Mouse (Mus musculus) midbrain, embryonic 15.5 days (tissue): ENCODE measurements at regions not wholly inside any gene's neighbourhood (a gene's known extent, or its start where the extent isn't known, plus 50 kb on each side); places are given as distances from the start of the nearest gene placed in this dataset.
A peak's percentile ranks its signal among the peaks of the same experiment; 100 is the strongest.

Experiments used
- ATAC-seq: fragments of 200-750 bp; cut with Nextera tagmentation; replicated peaks from 2 replicates; pipeline ENCODE4 v1.8.0; 2017; ENCODE audit warnings: moderate TSS enrichment
- H3K27ac ChIP-seq: fragments of 300-500 bp; sonication (generic); 2 replicates; pipeline ENCODE4 v1.5.1; 2015; ENCODE audit warnings: mild to moderate bottlenecking, inconsistent platforms
- H3K27me3 ChIP-seq: fragments of 300-500 bp; sonication (generic); replicated peaks from 2 replicates; pipeline ENCODE4 v1.6.1; 2015; ENCODE audit warnings: inconsistent platforms
- H3K36me3 ChIP-seq: fragments of 300-500 bp; sonication (generic); replicated peaks from 2 replicates; pipeline ENCODE4 v1.6.1; 2015; ENCODE audit warnings: inconsistent platforms
- H3K4me1 ChIP-seq: fragments of 300-500 bp; sonication (generic); 2 replicates; pipeline ENCODE4 v1.6.1; 2015; ENCODE audit warnings: inconsistent platforms
- H3K4me2 ChIP-seq: fragments of 300-500 bp; sonication (generic); 2 replicates; pipeline ENCODE4 v1.6.1; 2015; ENCODE audit warnings: inconsistent platforms, mild to moderate bottlenecking, moderate library complexity
- H3K4me3 ChIP-seq: fragments of 300-500 bp; sonication (generic); 2 replicates; pipeline ENCODE4 v1.5.1; 2015; ENCODE audit warnings: mild to moderate bottlenecking, inconsistent platforms
- H3K9ac ChIP-seq: fragments of 300-500 bp; sonication (generic); 2 replicates; pipeline ENCODE4 v1.6.1; 2015; ENCODE audit warnings: mild to moderate bottlenecking, inconsistent platforms
- H3K9me3 ChIP-seq: fragments of 300-500 bp; sonication (generic); 2 replicates; pipeline ENCODE4 v1.6.1; 2016; ENCODE audit warnings: inconsistent platforms
- WGBS: fragments of 180-500 bp; shearing (Covaris S2); methylation state at CpG from one replicate; pipeline ENCODE4 v1.1.7; 2015; ENCODE audit warnings: mixed read lengths; 5-methylcytosine and 5-hydroxymethylcytosine counted together

- Histone ChIP-seq H3K9me3 (no peaks in the 10 kb centered on the region), H3K9ac (no peak overlapping the region), H3K4me1 (no peaks in the 10 kb centered on the region), H3K27me3 (no peaks in the 10 kb centered on the region), H3K36me3 (no peaks in the 10 kb centered on the region), H3K4me3 (no peak overlapping the region), H3K27ac (no peak overlapping the region), H3K4me2 (no peak overlapping the region)
- no peak for ATAC-seq
- WGBS, result 83% methylated on average over 1 of the region's 1 CpGs
Measured at GRCm38 (mm10) chr6:107629376-107629775, 99.8 kb downstream of the Lrrn1 start.

DNA sequence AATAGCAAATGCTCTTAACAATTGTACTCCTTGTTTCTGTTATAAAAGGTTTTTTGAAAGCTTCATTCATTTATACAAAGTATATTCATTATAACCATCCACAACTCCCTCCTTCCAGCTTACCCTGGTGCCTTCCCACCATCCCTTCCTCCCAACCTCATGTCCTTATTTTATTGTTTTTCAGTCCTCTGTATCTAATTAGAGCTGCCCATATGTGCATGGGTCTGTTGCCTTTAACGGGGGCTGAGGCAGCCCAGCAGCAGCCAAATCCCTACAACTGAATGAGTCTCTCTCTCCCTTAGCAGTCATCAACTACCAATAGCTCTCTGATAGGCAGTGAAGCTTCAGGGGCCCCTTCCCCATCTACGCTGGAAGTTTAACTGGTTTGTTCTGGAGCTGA lies 116.2 kb downstream of the Lrrn1 start:
- Histone ChIP-seq H3K36me3 (no peaks in the 10 kb centered on the region), H3K9me3 (no peaks in the 10 kb centered on the region), H3K9ac (no peak overlapping the region), H3K4me1 (no peaks in the 10 kb centered on the region), H3K27me3 (no peaks in the 10 kb centered on the region), H3K4me3 (no peak overlapping the region), H3K4me2 (no peak overlapping the region), H3K27ac (no peak overlapping the region)
- no peak for ATAC-seq
- 67% methylated on average over 2 of the region's 2 CpGs for WGBS

GRCm38 (mm10) chr6:107653840-107654523 lies 124.4 kb downstream of the Lrrn1 start:
- no peaks in the 10 kb centered on the region for H3K36me3 ChIP-seq
- H3K4me3 ChIP-seq, result no peak overlapping the region
- no peaks in the 10 kb centered on the region for H3K4me1 ChIP-seq
- peak; percentile 60 for ATAC-seq
- no peak overlapping the region for H3K27ac ChIP-seq
- no peak overlapping the region for H3K4me2 ChIP-seq
- no peaks in the 10 kb centered on the region for H3K27me3 ChIP-seq
- no peaks in the 10 kb centered on the region for H3K9me3 ChIP-seq
- H3K9ac ChIP-seq, result no peak overlapping the region

DNA sequence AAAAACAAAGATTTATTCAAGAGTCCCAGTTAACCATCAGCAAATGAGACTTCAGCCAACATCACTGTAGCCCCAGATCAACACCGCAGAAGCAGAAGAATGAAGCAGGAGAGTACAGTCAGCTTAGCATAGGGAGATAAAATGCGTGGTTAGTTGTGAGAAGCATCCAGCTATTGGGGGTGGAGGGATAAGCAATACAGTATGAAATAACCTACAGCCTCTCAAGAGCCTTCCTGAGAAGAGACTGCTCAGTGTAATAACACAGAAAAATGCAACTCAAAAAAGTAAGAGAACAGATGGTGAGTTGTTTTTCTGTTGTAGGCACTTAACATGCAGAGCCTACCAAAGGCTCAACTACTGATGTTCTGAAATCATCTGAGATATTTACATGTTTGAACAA lies 128.2 kb downstream of the Lrrn1 start:
- no peaks in the 10 kb centered on the region for H3K36me3 ChIP-seq
- H3K9me3 ChIP-seq, result no peaks in the 10 kb centered on the region
- ATAC-seq, result no peak
- H3K4me1 ChIP-seq, result no peaks in the 10 kb centered on the region
- no peak overlapping the region for H3K9ac ChIP-seq
- H3K27ac ChIP-seq, result no peak overlapping the region
- WGBS, result 94% methylated on average over 2 of the region's 2 CpGs
- no peak overlapping the region for H3K4me3 ChIP-seq
- H3K27me3 ChIP-seq, result no peaks in the 10 kb centered on the region
- H3K4me2 ChIP-seq, result no peak overlapping the region

DNA sequence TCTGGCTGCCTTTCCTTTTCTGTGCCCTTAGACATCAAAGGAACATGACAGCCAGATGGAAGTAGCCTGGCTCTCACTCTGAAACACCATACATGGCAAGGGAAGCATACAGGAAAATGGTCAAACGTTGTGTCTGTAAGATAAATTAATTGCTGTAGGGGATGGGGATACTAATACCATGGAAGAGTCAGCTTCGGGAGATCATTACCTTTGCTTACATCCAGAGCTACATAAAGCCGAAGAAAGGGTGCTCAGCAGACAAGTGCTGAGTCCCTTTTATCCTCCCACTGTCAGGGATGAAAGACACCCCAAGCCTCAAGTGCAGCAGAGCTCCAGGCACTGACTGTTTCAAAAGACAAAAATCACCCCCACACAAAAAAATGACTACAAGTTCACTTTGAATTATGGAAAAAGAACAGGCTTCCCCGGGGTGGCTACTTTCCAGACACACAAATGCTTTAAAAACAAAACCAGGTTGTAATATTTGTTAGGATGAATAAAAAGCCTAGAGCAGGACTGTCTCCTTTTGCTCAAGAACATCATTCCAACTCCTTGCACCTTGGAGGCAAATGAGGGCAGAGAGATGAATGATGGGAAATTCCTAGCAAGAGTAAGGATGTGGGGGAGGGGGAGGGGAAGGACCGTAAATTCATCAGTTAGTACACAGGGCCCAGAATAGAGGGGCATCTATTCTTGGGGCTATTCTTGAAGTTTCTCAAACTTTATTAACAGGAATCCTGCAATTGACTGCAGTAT lies 131.6 kb downstream of the Lrrn1 start:
- Histone ChIP-seq H3K4me3 (no peak overlapping the region), H3K9ac (no peak overlapping the region), H3K4me1 (no peaks in the 10 kb centered on the region), H3K27ac (no peak overlapping the region), H3K4me2 (no peak overlapping the region), H3K27me3 (no peaks in the 10 kb centered on the region), H3K36me3 (no peaks in the 10 kb centered on the region), H3K9me3 (no peaks in the 10 kb centered on the region)
- peak; percentile 85 for ATAC-seq
- 59% methylated on average over 5 of the region's 5 CpGs for WGBS

- Histone ChIP-seq H3K36me3 (no peaks in the 10 kb centered on the region), H3K9me3 (no peaks in the 10 kb centered on the region), H3K4me3 (no peak overlapping the region), H3K4me2 (no peak overlapping the region), H3K9ac (no peak overlapping the region), H3K4me1 (no peaks in the 10 kb centered on the region), H3K27me3 (no peaks in the 10 kb centered on the region), H3K27ac (no peak overlapping the region)
- 88% methylated on average over 4 of the region's 4 CpGs for WGBS
- ATAC-seq, result no peak
Measured at GRCm38 (mm10) chr6:107699298-107699697, 169.7 kb downstream of the Lrrn1 start.

- no peaks in the 10 kb centered on the region for H3K36me3 ChIP-seq
- no peak for ATAC-seq
- 91% methylated on average over 2 of the region's 2 CpGs for WGBS
- H3K4me3 ChIP-seq, result no peak overlapping the region
- no peaks in the 10 kb centered on the region for H3K27me3 ChIP-seq
- no peak overlapping the region for H3K9ac ChIP-seq
- no peak overlapping the region for H3K27ac ChIP-seq
- peaks cover 23% of the 10 kb centered on the region for H3K4me1 ChIP-seq
- no peaks in the 10 kb centered on the region for H3K9me3 ChIP-seq
- no peak overlapping the region for H3K4me2 ChIP-seq
Measured at GRCm38 (mm10) chr6:107708185-107708584, 178.6 kb downstream of the Lrrn1 start.

- ATAC-seq, result no peak
- 81% methylated on average over 1 of the region's 1 CpGs for WGBS
- no peaks in the 10 kb centered on the region for H3K27me3 ChIP-seq
- no peaks in the 10 kb centered on the region for H3K36me3 ChIP-seq
- no peak overlapping the region for H3K27ac ChIP-seq
- H3K4me3 ChIP-seq, result no peak overlapping the region
- H3K4me1 ChIP-seq, result peaks cover 27% of the 10 kb centered on the region
- H3K9ac ChIP-seq, result no peak overlapping the region
- no peak overlapping the region for H3K4me2 ChIP-seq
- H3K9me3 ChIP-seq, result no peaks in the 10 kb centered on the region
Measured at GRCm38 (mm10) chr6:107708608-107709007, 179.0 kb downstream of the Lrrn1 start.

DNA sequence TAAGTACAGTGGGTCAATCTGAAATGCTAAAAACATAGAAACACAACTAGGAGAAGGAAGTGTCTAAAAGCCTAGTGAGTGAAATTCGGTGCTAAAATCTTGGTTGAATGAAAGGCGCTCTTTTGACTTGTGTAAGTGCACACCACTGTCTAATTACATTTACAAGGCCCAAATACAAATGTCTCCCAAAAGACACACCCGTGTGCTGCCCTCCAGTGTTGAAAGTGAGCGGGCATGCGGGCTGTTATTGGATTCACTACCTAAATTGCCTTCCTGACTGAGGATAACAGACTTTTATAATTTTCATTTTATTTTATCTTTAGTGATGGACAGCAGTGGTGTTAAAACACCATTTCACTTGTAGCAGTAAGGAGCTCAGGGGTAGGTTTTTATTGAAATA lies 180.8 kb downstream of the Lrrn1 start:
- Histone ChIP-seq H3K27me3 (no peaks in the 10 kb centered on the region), H3K36me3 (no peaks in the 10 kb centered on the region), H3K27ac (no peak overlapping the region), H3K4me2 (no peak overlapping the region), H3K9me3 (no peaks in the 10 kb centered on the region), H3K4me3 (no peak overlapping the region), H3K4me1 (peaks cover 30% of the 10 kb centered on the region), H3K9ac (no peak overlapping the region)
- WGBS, result 78% methylated on average over 5 of the region's 5 CpGs
- no peak for ATAC-seq

- H3K4me2 ChIP-seq, result peak overlapping the region; percentile 7; the same call in 1 of the 2 replicates
- H3K27me3 ChIP-seq, result no peaks in the 10 kb centered on the region
- H3K4me1 ChIP-seq, result peaks cover 30% of the 10 kb centered on the region
- H3K27ac ChIP-seq, result peak overlapping the region; percentile 55
- H3K4me3 ChIP-seq, result no peak overlapping the region
- H3K36me3 ChIP-seq, result no peaks in the 10 kb centered on the region
- H3K9me3 ChIP-seq, result no peaks in the 10 kb centered on the region
- ATAC-seq, result peak; percentile 74
- 13% methylated on average over 22 of the region's 22 CpGs for WGBS
- H3K9ac ChIP-seq, result no peak overlapping the region
Measured at GRCm38 (mm10) chr6:107711181-107712087, 181.9 kb downstream of the Lrrn1 start.

- Histone ChIP-seq H3K9ac (no peak overlapping the region), H3K36me3 (no peaks in the 10 kb centered on the region), H3K27me3 (no peaks in the 10 kb centered on the region), H3K4me2 (no peak overlapping the region), H3K9me3 (no peaks in the 10 kb centered on the region), H3K4me3 (no peak overlapping the region), H3K27ac (peak overlapping the region; percentile 55; the same call in 1 of the 2 replicates), H3K4me1 (peaks cover 30% of the 10 kb centered on the region)
- 11% methylated on average over 6 of the region's 6 CpGs for WGBS
- peak; percentile 45 for ATAC-seq
Measured at GRCm38 (mm10) chr6:107713051-107713450, 183.5 kb downstream of the Lrrn1 start.

GRCm38 (mm10) chr6:107717194-107717593 lies 187.6 kb downstream of the Lrrn1 start:
- WGBS, result 95% methylated on average over 2 of the region's 2 CpGs
- no peaks in the 10 kb centered on the region for H3K27me3 ChIP-seq
- H3K4me2 ChIP-seq, result no peak overlapping the region
- H3K36me3 ChIP-seq, result no peaks in the 10 kb centered on the region
- no peak overlapping the region for H3K9ac ChIP-seq
- peaks cover 16% of the 10 kb centered on the region for H3K4me1 ChIP-seq
- no peak overlapping the region for H3K27ac ChIP-seq
- no peak overlapping the region for H3K4me3 ChIP-seq
- ATAC-seq, result no peak
- H3K9me3 ChIP-seq, result no peaks in the 10 kb centered on the region
